Mouse (Mus musculus): Measurements from ENCODE around the gene Gm49336.

The Gm49336 gene

GRCm38 (mm10) chr14:60256356-60256755, 5.0 kb upstream of the Gm49336 start:
- no peak for DNase-seq (ENCODE audit: low read depth, low spot score)
- Histone ChIP-seq H3K36me3 (ENCODE audit: control insufficient read depth, insufficient read depth, low read length, poor library complexity, severe bottlenecking) (no peaks in the 10 kb centered on the region), H3K27me3 (ENCODE audit: control insufficient read depth, insufficient read depth, low read length, poor library complexity, severe bottlenecking) (no peaks in the 10 kb centered on the region)

GRCm38 (mm10) chr14:60254774-60255173, 3.5 kb upstream of the Gm49336 start:
- Histone ChIP-seq H3K36me3 (ENCODE audit: control insufficient read depth, insufficient read depth, low read length, poor library complexity, severe bottlenecking) (no peaks in the 10 kb centered on the region), H3K27me3 (ENCODE audit: control insufficient read depth, insufficient read depth, low read length, poor library complexity, severe bottlenecking) (no peaks in the 10 kb centered on the region)
- no peak for DNase-seq (ENCODE audit: low read depth, low spot score)

GRCm38 (mm10) chr14:60253466-60253865, 2.2 kb upstream of the Gm49336 start:
- no peak for DNase-seq (ENCODE audit: low read depth, low spot score)
- H3K27me3 ChIP-seq (ENCODE audit: control insufficient read depth, insufficient read depth, low read length, poor library complexity, severe bottlenecking), result no peaks in the 10 kb centered on the region
- no peaks in the 10 kb centered on the region for H3K36me3 ChIP-seq (ENCODE audit: control insufficient read depth, insufficient read depth, low read length, poor library complexity, severe bottlenecking)

GRCm38 (mm10) chr14:60252004-60253000, 995 bp upstream of the Gm49336 start:
- Histone ChIP-seq H3K27me3 (ENCODE audit: control insufficient read depth, insufficient read depth, low read length, poor library complexity, severe bottlenecking) (no peaks in the 10 kb centered on the region), H3K36me3 (ENCODE audit: control insufficient read depth, insufficient read depth, low read length, poor library complexity, severe bottlenecking) (no peaks in the 10 kb centered on the region)
- peak; percentile 16 for DNase-seq (ENCODE audit: low read depth, low spot score)

- DNase-seq (ENCODE audit: low read depth, low spot score), result no peak
- no peaks in the 10 kb centered on the region for H3K27me3 ChIP-seq (ENCODE audit: control insufficient read depth, insufficient read depth, low read length, poor library complexity, severe bottlenecking)
- H3K36me3 ChIP-seq (ENCODE audit: control insufficient read depth, insufficient read depth, low read length, poor library complexity, severe bottlenecking), result no peaks in the 10 kb centered on the region
These were observed 428 bp downstream of the Gm49336 start for GRCm38 (mm10) chr14:60250879-60251278.

GRCm38 (mm10) chr14:60250366-60250765, 941 bp downstream of the Gm49336 start:
- DNase-seq (ENCODE audit: low read depth, low spot score), result peak; percentile 36
- Histone ChIP-seq H3K27me3 (ENCODE audit: control insufficient read depth, insufficient read depth, low read length, poor library complexity, severe bottlenecking) (no peaks in the 10 kb centered on the region), H3K36me3 (ENCODE audit: control insufficient read depth, insufficient read depth, low read length, poor library complexity, severe bottlenecking) (no peaks in the 10 kb centered on the region)

- no peak for DNase-seq (ENCODE audit: low read depth, low spot score)
- H3K27me3 ChIP-seq (ENCODE audit: control insufficient read depth, insufficient read depth, low read length, poor library complexity, severe bottlenecking), result no peaks in the 10 kb centered on the region
- H3K36me3 ChIP-seq (ENCODE audit: control insufficient read depth, insufficient read depth, low read length, poor library complexity, severe bottlenecking), result peaks cover 14% of the 10 kb centered on the region
These were observed 12.8 kb downstream of the Gm49336 start for GRCm38 (mm10) chr14:60238551-60238950.

- Histone ChIP-seq H3K27me3 (ENCODE audit: control insufficient read depth, insufficient read depth, low read length, poor library complexity, severe bottlenecking) (no peaks in the 10 kb centered on the region), H3K36me3 (ENCODE audit: control insufficient read depth, insufficient read depth, low read length, poor library complexity, severe bottlenecking) (peaks cover 11% of the 10 kb centered on the region)
- DNase-seq (ENCODE audit: low read depth, low spot score), result no peak
These were observed 31.4 kb downstream of the Gm49336 start for GRCm38 (mm10) chr14:60219886-60220285.

- H3K36me3 ChIP-seq (ENCODE audit: control insufficient read depth, insufficient read depth, low read length, poor library complexity, severe bottlenecking), result peaks cover 9% of the 10 kb centered on the region
These were observed 33.7 kb downstream of the Gm49336 start for GRCm38 (mm10) chr14:60217616-60218015.

GRCm38 (mm10) chr14:60216125-60216524, 35.2 kb downstream of the Gm49336 start:
- H3K27me3 ChIP-seq (ENCODE audit: control insufficient read depth, insufficient read depth, low read length, poor library complexity, severe bottlenecking), result no peaks in the 10 kb centered on the region
- no peak for DNase-seq (ENCODE audit: low read depth, low spot score)
- H3K36me3 ChIP-seq (ENCODE audit: control insufficient read depth, insufficient read depth, low read length, poor library complexity, severe bottlenecking), result peaks cover 9% of the 10 kb centered on the region

More at GRCm38 (mm10) chr14:60217616-60218015, 33.7 kb downstream of the Gm49336 start:
- no peaks in the 10 kb centered on the region for H3K27me3 ChIP-seq (ENCODE audit: control insufficient read depth, insufficient read depth, low read length, poor library complexity, severe bottlenecking)
- DNase-seq (ENCODE audit: low read depth, low spot score), result no peak

GRCm38 (mm10) chr14:60215000-60215399, 36.3 kb downstream of the Gm49336 start:
- H3K27me3 ChIP-seq (ENCODE audit: control insufficient read depth, insufficient read depth, low read length, poor library complexity, severe bottlenecking), result no peaks in the 10 kb centered on the region
- peaks cover 6% of the 10 kb centered on the region for H3K36me3 ChIP-seq (ENCODE audit: control insufficient read depth, insufficient read depth, low read length, poor library complexity, severe bottlenecking)
- no peak for DNase-seq (ENCODE audit: low read depth, low spot score)

GRCm38 (mm10) chr14:60214040-60214439, 37.3 kb downstream of the Gm49336 start:
- Histone ChIP-seq H3K27me3 (ENCODE audit: control insufficient read depth, insufficient read depth, low read length, poor library complexity, severe bottlenecking) (no peaks in the 10 kb centered on the region), H3K36me3 (ENCODE audit: control insufficient read depth, insufficient read depth, low read length, poor library complexity, severe bottlenecking) (peaks cover 2% of the 10 kb centered on the region; the same call in 1 of the 2 replicates)
- DNase-seq (ENCODE audit: low read depth, low spot score), result no peak

GRCm38 (mm10) chr14:60209166-60209565, 42.1 kb downstream of the Gm49336 start:
- no peaks in the 10 kb centered on the region for H3K27me3 ChIP-seq (ENCODE audit: control insufficient read depth, insufficient read depth, low read length, poor library complexity, severe bottlenecking)
- DNase-seq (ENCODE audit: low read depth, low spot score), result no peak
- H3K36me3 ChIP-seq (ENCODE audit: control insufficient read depth, insufficient read depth, low read length, poor library complexity, severe bottlenecking), result no peaks in the 10 kb centered on the region

- DNase-seq (ENCODE audit: low read depth, low spot score), result no peak
- H3K27me3 ChIP-seq (ENCODE audit: control insufficient read depth, insufficient read depth, low read length, poor library complexity, severe bottlenecking), result no peaks in the 10 kb centered on the region
- H3K36me3 ChIP-seq (ENCODE audit: control insufficient read depth, insufficient read depth, low read length, poor library complexity, severe bottlenecking), result no peaks in the 10 kb centered on the region
These were observed 46.3 kb downstream of the Gm49336 start for GRCm38 (mm10) chr14:60204993-60205392.

GRCm38 (mm10) chr14:60196884-60197283, 54.4 kb downstream of the Gm49336 start, which contains the start of gene Atp8a2:
Gene Atp8a2 (minus strand): TSS chr14:60197179.
- Histone ChIP-seq H3K27me3 (ENCODE audit: control insufficient read depth, insufficient read depth, low read length, poor library complexity, severe bottlenecking) (no peaks in the 10 kb centered on the region), H3K36me3 (ENCODE audit: control insufficient read depth, insufficient read depth, low read length, poor library complexity, severe bottlenecking) (no peaks in the 10 kb centered on the region)
- no peak for DNase-seq (ENCODE audit: low read depth, low spot score)
